Mouse (Mus musculus): ENCODE data around the gene Tedc1. TPM values are rescaled to one million over a fixed set of nuclear protein-coding genes. Genes with fewer than 3 reads are reported as not detected.

The Tedc1 gene
- polyA plus RNA-seq, 1 experiment from 2014 or later: 13.3 TPM

GRCm38 (mm10) chr12:113119516-113120410 is 36.5 kb upstream of the Tedc1 start:
- Histone ChIP-seq H3K27ac (replicated peaks in 1 of 2; ENCODE audit: control insufficient read depth in 1 of 2, insufficient read depth in 1 of 2, low read depth in 2 of 2, low read length in 2 of 2) (peak overlapping the region in 1 of 2 experiments; percentile 19; a peak in 2 of 4 replicates), H3K4me2 (ENCODE audit: low read length) (no peak overlapping the region), H3K36me3 (ENCODE audit: control insufficient read depth, insufficient read depth, low read length) (peaks cover 85% of the 10 kb centered on the region), H3K4me1 (ENCODE audit: control insufficient read depth in 2 of 2, insufficient read depth in 2 of 2, low read length in 2 of 2) (peaks cover 5 to 12% of the 10 kb centered on the region in 2 experiments), H3K4me3 (ENCODE audit: control insufficient read depth in 1 of 2, insufficient read depth in 1 of 2, low read depth in 1 of 2, low read length in 2 of 2) (no peak overlapping the region), H3K9ac (ENCODE audit: low read length) (no peak overlapping the region), H3K9me3 (ENCODE audit: control insufficient read depth, low read length) (no peaks in the 10 kb centered on the region), H3K27me3 (ENCODE audit: control insufficient read depth, insufficient read depth, low read length) (no peaks in the 10 kb centered on the region)
- WGBS: 81% methylated on average over 20 of the region's 20 CpGs
- peak; percentile 62 for ATAC-seq (ENCODE audit: insufficient number of reproducible peaks, insufficient read depth, low FRiP score, low read depth)

GRCm38 (mm10) chr12:113124726-113125125 is 31.5 kb upstream of the Tedc1 start:
- no peak overlapping the region for H3K4me2 ChIP-seq (ENCODE audit: low read length)
- H3K9ac ChIP-seq (ENCODE audit: low read length): no peak overlapping the region
- WGBS: 58% methylated on average over 6 of the region's 6 CpGs
- H3K4me1 ChIP-seq (ENCODE audit: control insufficient read depth in 2 of 2, insufficient read depth in 2 of 2, low read length in 2 of 2): peaks cover 3 to 10% of the 10 kb centered on the region in 2 experiments
- peaks cover 97% of the 10 kb centered on the region for H3K36me3 ChIP-seq (ENCODE audit: control insufficient read depth, insufficient read depth, low read length)
- no peak for ATAC-seq (ENCODE audit: insufficient number of reproducible peaks, insufficient read depth, low FRiP score, low read depth)
- no peak overlapping the region for H3K4me3 ChIP-seq (ENCODE audit: control insufficient read depth in 1 of 2, insufficient read depth in 1 of 2, low read depth in 1 of 2, low read length in 2 of 2)
- H3K27ac ChIP-seq (replicated peaks in 1 of 2; ENCODE audit: control insufficient read depth in 1 of 2, insufficient read depth in 1 of 2, low read depth in 2 of 2, low read length in 2 of 2): peak overlapping the region in 1 of 2 experiments; percentile 49; a peak in 3 of 4 replicates
- no peaks in the 10 kb centered on the region for H3K27me3 ChIP-seq (ENCODE audit: control insufficient read depth, insufficient read depth, low read length)
- no peaks in the 10 kb centered on the region for H3K9me3 ChIP-seq (ENCODE audit: control insufficient read depth, low read length)

DNA sequence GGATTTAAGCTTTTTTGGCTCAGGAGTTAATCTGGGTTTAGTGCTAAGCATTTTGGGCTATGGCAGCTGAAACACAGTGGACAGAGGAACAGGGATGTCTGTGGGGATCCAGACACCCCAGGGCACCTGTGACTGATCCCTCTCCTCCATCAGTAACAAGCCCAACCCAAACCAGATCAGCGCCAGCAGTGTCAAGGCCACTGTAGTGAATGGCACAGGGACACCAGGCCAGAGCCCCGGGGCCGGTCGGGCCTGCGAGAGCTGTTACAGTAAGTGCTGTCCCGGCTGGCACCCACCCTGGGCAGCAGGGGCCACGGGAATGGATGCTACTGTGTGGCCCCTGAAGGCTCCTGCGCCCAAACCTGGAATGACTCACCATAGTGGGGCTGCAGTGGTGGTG is 25.5 kb upstream of the Tedc1 start:
- ATAC-seq (ENCODE audit: insufficient number of reproducible peaks, insufficient read depth, low FRiP score, low read depth): no peak
- Histone ChIP-seq H3K27me3 (ENCODE audit: control insufficient read depth, insufficient read depth, low read length) (no peaks in the 10 kb centered on the region), H3K9ac (ENCODE audit: low read length) (no peak overlapping the region), H3K36me3 (ENCODE audit: control insufficient read depth, insufficient read depth, low read length) (peaks cover 92% of the 10 kb centered on the region), H3K4me1 (ENCODE audit: control insufficient read depth in 2 of 2, insufficient read depth in 2 of 2, low read length in 2 of 2) (peaks cover 39 to 41% of the 10 kb centered on the region in 2 experiments), H3K9me3 (ENCODE audit: control insufficient read depth, low read length) (no peaks in the 10 kb centered on the region), H3K4me3 (ENCODE audit: control insufficient read depth in 1 of 2, insufficient read depth in 1 of 2, low read depth in 1 of 2, low read length in 2 of 2) (no peak overlapping the region), H3K4me2 (ENCODE audit: low read length) (no peak overlapping the region), H3K27ac (replicated peaks in 1 of 2; ENCODE audit: control insufficient read depth in 1 of 2, insufficient read depth in 1 of 2, low read depth in 2 of 2, low read length in 2 of 2) (0 out of 4 replicates have a peak overlapping the region, but pooled peaks of 1 of the 2 experiments have one; percentile 6)
- WGBS: 94% methylated on average over 8 of the region's 8 CpGs

DNA sequence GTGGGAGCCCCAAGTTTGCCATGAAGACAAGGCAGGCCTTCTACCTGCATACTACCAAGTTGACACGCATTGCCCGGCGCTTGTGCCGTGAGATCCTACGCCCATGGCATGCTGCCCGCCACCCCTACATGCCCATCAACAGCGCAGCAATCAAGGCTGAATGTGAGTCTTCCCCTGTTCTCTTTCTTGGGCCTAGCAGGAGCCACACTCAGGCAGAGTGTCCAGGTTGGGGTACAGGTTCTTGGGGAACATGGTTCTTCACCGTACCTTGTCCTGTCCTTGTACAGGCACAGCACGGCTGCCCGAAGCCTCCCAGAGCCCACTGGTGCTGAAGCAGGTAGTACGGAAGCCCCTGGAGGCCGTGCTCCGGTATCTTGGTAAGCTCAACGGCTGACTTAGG is 24.6 kb upstream of the Tedc1 start:
- H3K4me2 ChIP-seq (ENCODE audit: low read length): no peak overlapping the region
- H3K36me3 ChIP-seq (ENCODE audit: control insufficient read depth, insufficient read depth, low read length): peaks cover 92% of the 10 kb centered on the region
- H3K4me1 ChIP-seq (ENCODE audit: control insufficient read depth in 2 of 2, insufficient read depth in 2 of 2, low read length in 2 of 2): peaks cover 47 to 50% of the 10 kb centered on the region in 2 experiments
- 92% methylated on average over 14 of the region's 14 CpGs for WGBS
- ATAC-seq (ENCODE audit: insufficient number of reproducible peaks, insufficient read depth, low FRiP score, low read depth): no peak
- H3K9me3 ChIP-seq (ENCODE audit: control insufficient read depth, low read length): no peaks in the 10 kb centered on the region
- H3K27me3 ChIP-seq (ENCODE audit: control insufficient read depth, insufficient read depth, low read length): no peaks in the 10 kb centered on the region
- peak overlapping the region; percentile 91 to 97 for H3K27ac ChIP-seq (replicated peaks in 1 of 2; ENCODE audit: control insufficient read depth in 1 of 2, insufficient read depth in 1 of 2, low read depth in 2 of 2, low read length in 2 of 2)
- no peak overlapping the region for H3K4me3 ChIP-seq (ENCODE audit: control insufficient read depth in 1 of 2, insufficient read depth in 1 of 2, low read depth in 1 of 2, low read length in 2 of 2)
- no peak overlapping the region; the same call in 1 of the 2 replicates for H3K9ac ChIP-seq (ENCODE audit: low read length)

DNA sequence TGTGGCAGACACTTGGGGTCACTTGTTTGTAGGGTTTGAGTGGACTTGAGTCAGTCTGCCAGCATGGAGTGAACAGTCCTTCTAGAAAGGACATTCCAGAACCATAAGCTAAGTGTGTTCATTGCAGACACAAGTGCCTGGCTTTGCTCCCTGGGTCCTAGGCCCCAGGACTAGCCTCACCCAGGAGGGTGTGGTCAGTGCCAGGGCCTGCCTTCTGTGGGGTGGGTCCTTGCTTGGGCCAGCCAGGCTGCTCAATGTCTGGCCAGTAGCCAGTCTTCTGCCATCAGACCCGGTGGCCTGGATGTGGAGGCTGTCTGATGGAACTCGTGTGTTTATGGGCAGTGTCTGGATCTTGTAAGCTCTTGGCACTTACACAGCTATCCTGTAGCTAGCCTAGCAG is 23.7 kb upstream of the Tedc1 start:
- Histone ChIP-seq H3K27ac (replicated peaks in 1 of 2; ENCODE audit: control insufficient read depth in 1 of 2, insufficient read depth in 1 of 2, low read depth in 2 of 2, low read length in 2 of 2) (peak overlapping the region; percentile 94 to 97), H3K9me3 (ENCODE audit: control insufficient read depth, low read length) (no peaks in the 10 kb centered on the region), H3K27me3 (ENCODE audit: control insufficient read depth, insufficient read depth, low read length) (no peaks in the 10 kb centered on the region), H3K4me3 (ENCODE audit: control insufficient read depth in 1 of 2, insufficient read depth in 1 of 2, low read depth in 1 of 2, low read length in 2 of 2) (no peak overlapping the region), H3K9ac (ENCODE audit: low read length) (peak overlapping the region; percentile 52; the same call in 1 of the 2 replicates), H3K36me3 (ENCODE audit: control insufficient read depth, insufficient read depth, low read length) (peaks cover 92% of the 10 kb centered on the region), H3K4me2 (ENCODE audit: low read length) (peak overlapping the region; percentile 38; the same call in 1 of the 2 replicates), H3K4me1 (ENCODE audit: control insufficient read depth in 2 of 2, insufficient read depth in 2 of 2, low read length in 2 of 2) (peaks cover 56 to 60% of the 10 kb centered on the region in 2 experiments)
- ATAC-seq (ENCODE audit: insufficient number of reproducible peaks, insufficient read depth, low FRiP score, low read depth): peak; percentile 92
- WGBS: 7% methylated on average over 2 of the region's 2 CpGs

GRCm38 (mm10) chr12:113133260-113133659 is 23.0 kb upstream of the Tedc1 start:
- no peak for ATAC-seq (ENCODE audit: insufficient number of reproducible peaks, insufficient read depth, low FRiP score, low read depth)
- 62% methylated on average over 9 of the region's 9 CpGs for WGBS
- Histone ChIP-seq H3K27ac (replicated peaks in 1 of 2; ENCODE audit: control insufficient read depth in 1 of 2, insufficient read depth in 1 of 2, low read depth in 2 of 2, low read length in 2 of 2) (peak overlapping the region; percentile 94 to 97), H3K9ac (ENCODE audit: low read length) (peak overlapping the region; percentile 52), H3K36me3 (ENCODE audit: control insufficient read depth, insufficient read depth, low read length) (peaks cover 88% of the 10 kb centered on the region), H3K9me3 (ENCODE audit: control insufficient read depth, low read length) (no peaks in the 10 kb centered on the region), H3K4me1 (ENCODE audit: control insufficient read depth in 2 of 2, insufficient read depth in 2 of 2, low read length in 2 of 2) (peaks cover 60 to 65% of the 10 kb centered on the region in 2 experiments), H3K4me3 (ENCODE audit: control insufficient read depth in 1 of 2, insufficient read depth in 1 of 2, low read depth in 1 of 2, low read length in 2 of 2) (no peak overlapping the region), H3K27me3 (ENCODE audit: control insufficient read depth, insufficient read depth, low read length) (no peaks in the 10 kb centered on the region), H3K4me2 (ENCODE audit: low read length) (peak overlapping the region; percentile 38)

DNA sequence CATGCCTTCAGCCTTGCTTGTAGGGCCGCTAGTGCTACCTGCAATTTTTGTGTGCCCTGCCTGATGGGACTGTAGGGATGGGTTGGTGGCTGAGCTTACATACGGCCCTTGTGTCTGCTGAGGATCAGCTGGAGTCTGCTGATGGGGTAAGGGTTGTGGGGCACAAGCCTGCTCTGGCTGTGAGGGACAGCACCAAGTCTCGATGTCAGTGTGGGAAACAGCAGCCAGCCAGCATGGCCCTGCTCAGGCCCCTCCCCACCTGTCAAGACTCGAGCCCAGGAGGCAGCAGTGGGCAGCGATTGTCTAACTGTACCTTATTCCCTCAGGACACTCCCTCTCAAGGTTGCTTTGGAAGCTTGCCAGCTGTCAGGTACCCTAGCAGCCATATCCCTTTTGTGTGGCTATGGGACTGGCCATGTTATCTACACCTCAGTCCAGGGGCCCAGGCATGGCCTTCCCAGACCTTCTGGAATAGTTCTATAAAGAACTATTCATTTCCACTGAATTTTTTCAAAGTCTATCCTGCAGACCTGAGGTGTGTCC is 22.3 kb upstream of the Tedc1 start:
- Histone ChIP-seq H3K9me3 (ENCODE audit: control insufficient read depth, low read length) (no peaks in the 10 kb centered on the region), H3K36me3 (ENCODE audit: control insufficient read depth, insufficient read depth, low read length) (peaks cover 88% of the 10 kb centered on the region), H3K27ac (replicated peaks in 1 of 2; ENCODE audit: control insufficient read depth in 1 of 2, insufficient read depth in 1 of 2, low read depth in 2 of 2, low read length in 2 of 2) (peak overlapping the region; percentile 94 to 97), H3K27me3 (ENCODE audit: control insufficient read depth, insufficient read depth, low read length) (no peaks in the 10 kb centered on the region), H3K4me2 (ENCODE audit: low read length) (peak overlapping the region; percentile 38; the same call in 1 of the 2 replicates), H3K4me1 (ENCODE audit: control insufficient read depth in 2 of 2, insufficient read depth in 2 of 2, low read length in 2 of 2) (peaks cover 65 to 71% of the 10 kb centered on the region in 2 experiments), H3K4me3 (ENCODE audit: control insufficient read depth in 1 of 2, insufficient read depth in 1 of 2, low read depth in 1 of 2, low read length in 2 of 2) (no peak overlapping the region), H3K9ac (ENCODE audit: low read length) (peak overlapping the region; percentile 52)
- no peak for ATAC-seq (ENCODE audit: insufficient number of reproducible peaks, insufficient read depth, low FRiP score, low read depth)
- 41% methylated on average over 5 of the region's 5 CpGs for WGBS
